Mouse (Mus musculus) granulocyte monocyte progenitor cell, adult 5-6 weeks (primary cell): ENCODE measurements around the gene Tbx6. TPM values are rescaled to one million over a fixed set of nuclear protein-coding genes. Genes with fewer than 3 reads are reported as not detected.

Source experiments
- ATAC-seq: replicated peaks from 2 replicates; pipeline ENCODE4 v1.8.0; 2016; ENCODE audit warnings: mild to moderate bottlenecking, moderate TSS enrichment, inconsistent platforms; ENCODE audit not compliant: poor library complexity, severe bottlenecking
- total RNA-seq, 2 experiments: library from RNA; stranded (forward) in 1 of 2; stranded (reverse) in 1 of 2; fragments of 200-712, 200-1000 nt in 1 of 2; fragments of >200 nt in 1 of 2; fragmentation: Nextera tagmentation in 1 of 2; gene quantifications; 2 replicates each; pipeline ENCODE4 v1.2.3; 2014 to 2017

Tbx6 gene
- 0.58 TPM in 1 of 2 replicates, not detected in the other for total RNA-seq (2014; fragmentation: Nextera tagmentation)
- total RNA-seq (2017), result not detected in 2 replicates

GRCm38 (mm10) chr7:126780971-126781635 is at the start of gene Tbx6:
TSS of gene Tbx6 (plus strand) at chr7:126781483.
- ATAC-seq, result no peak

GRCm38 (mm10) chr7:126736122-126736521 is 45.2 kb upstream of the Tbx6 start:
- peak; percentile 56 for ATAC-seq

- no peak for ATAC-seq
Observed at GRCm38 (mm10) chr7:126739551-126739950, 41.7 kb upstream of the Tbx6 start.

- 0 out of 2 replicates have a peak, but pooled peaks have one; percentile 3 for ATAC-seq
Observed at GRCm38 (mm10) chr7:126740132-126740735, 41.0 kb upstream of the Tbx6 start.

- ATAC-seq, result no peak
Observed at GRCm38 (mm10) chr7:126740977-126741376, 40.3 kb upstream of the Tbx6 start.

GRCm38 (mm10) chr7:126741452-126741851 is 39.8 kb upstream of the Tbx6 start:
- ATAC-seq, result no peak

- no peak for ATAC-seq
Observed at GRCm38 (mm10) chr7:126741964-126742482, 39.3 kb upstream of the Tbx6 start.

- peak; percentile 90 for ATAC-seq
Observed at GRCm38 (mm10) chr7:126746066-126746465, 35.2 kb upstream of the Tbx6 start.

GRCm38 (mm10) chr7:126746798-126747197 is 34.5 kb upstream of the Tbx6 start:
- peak; percentile 82 for ATAC-seq

- no peak for ATAC-seq
Observed at GRCm38 (mm10) chr7:126748824-126749223, 32.5 kb upstream of the Tbx6 start.

GRCm38 (mm10) chr7:126749582-126750343 is 31.5 kb upstream of the Tbx6 start:
- ATAC-seq, result no peak

- ATAC-seq, result peak; percentile 56
Observed at GRCm38 (mm10) chr7:126754866-126755265, 26.4 kb upstream of the Tbx6 start.

GRCm38 (mm10) chr7:126758539-126758938 is 22.7 kb upstream of the Tbx6 start:
- no peak for ATAC-seq

GRCm38 (mm10) chr7:126759050-126759671 is 22.1 kb upstream of the Tbx6 start, which contains the start of gene Mapk3:
TSS of gene Mapk3 (plus strand) at chr7:126759601.
- peak; percentile 82 for ATAC-seq

- no peak for ATAC-seq
Observed at GRCm38 (mm10) chr7:126759672-126760390, 21.5 kb upstream of the Tbx6 start.

- ATAC-seq, result no peak
Observed at GRCm38 (mm10) chr7:126760391-126760802, 20.9 kb upstream of the Tbx6 start.

GRCm38 (mm10) chr7:126760956-126761355 is 20.3 kb upstream of the Tbx6 start:
- ATAC-seq, result peak; percentile 43

GRCm38 (mm10) chr7:126761529-126762067 is 19.7 kb upstream of the Tbx6 start:
- no peak for ATAC-seq

GRCm38 (mm10) chr7:126762471-126763008 is 18.7 kb upstream of the Tbx6 start:
- no peak for ATAC-seq
